Mouse (Mus musculus) mammary gland, adult 2 months (tissue): Measurements from ENCODE around the gene Tubb3. TPM values are rescaled to one million over a fixed set of nuclear protein-coding genes. Genes with fewer than 3 reads are reported as not detected.

Experiments used
- polyA plus RNA-seq: library from polyadenylated mRNA; depleted of rRNA; stranded (reverse); fragments of >200 nt; gene quantifications from 2 replicates; pipeline ENCODE4 v1.2.3, GENCODE M21; 2012; ENCODE audit warnings: low replicate concordance; rRNA removed

The Tubb3 gene
- polyA plus RNA-seq, result 1.5 TPM in 2 replicates

DNA sequence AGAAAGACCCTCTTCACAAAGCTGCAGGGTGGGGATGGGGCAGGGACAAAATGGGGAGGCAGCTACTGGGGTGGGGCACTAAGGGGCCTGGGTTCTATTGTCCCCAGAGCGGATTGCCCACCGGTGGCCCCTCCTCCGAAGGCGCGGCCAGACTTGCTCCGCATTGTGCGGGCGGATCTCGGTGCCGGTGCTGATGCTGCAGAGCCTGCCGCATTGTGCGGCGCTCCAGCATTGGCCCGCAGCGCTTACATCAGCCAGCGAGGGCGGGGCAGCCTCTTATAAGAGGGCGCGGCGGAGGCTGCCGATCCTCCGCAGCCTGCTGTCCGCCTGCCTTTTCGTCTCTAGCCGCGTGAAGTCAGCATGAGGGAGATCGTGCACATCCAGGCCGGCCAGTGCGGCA is at the start of gene Tubb3:
TSS of gene Tubb3 (plus strand) at position 179 of the 400 bp plus-strand sequence.

DNA sequence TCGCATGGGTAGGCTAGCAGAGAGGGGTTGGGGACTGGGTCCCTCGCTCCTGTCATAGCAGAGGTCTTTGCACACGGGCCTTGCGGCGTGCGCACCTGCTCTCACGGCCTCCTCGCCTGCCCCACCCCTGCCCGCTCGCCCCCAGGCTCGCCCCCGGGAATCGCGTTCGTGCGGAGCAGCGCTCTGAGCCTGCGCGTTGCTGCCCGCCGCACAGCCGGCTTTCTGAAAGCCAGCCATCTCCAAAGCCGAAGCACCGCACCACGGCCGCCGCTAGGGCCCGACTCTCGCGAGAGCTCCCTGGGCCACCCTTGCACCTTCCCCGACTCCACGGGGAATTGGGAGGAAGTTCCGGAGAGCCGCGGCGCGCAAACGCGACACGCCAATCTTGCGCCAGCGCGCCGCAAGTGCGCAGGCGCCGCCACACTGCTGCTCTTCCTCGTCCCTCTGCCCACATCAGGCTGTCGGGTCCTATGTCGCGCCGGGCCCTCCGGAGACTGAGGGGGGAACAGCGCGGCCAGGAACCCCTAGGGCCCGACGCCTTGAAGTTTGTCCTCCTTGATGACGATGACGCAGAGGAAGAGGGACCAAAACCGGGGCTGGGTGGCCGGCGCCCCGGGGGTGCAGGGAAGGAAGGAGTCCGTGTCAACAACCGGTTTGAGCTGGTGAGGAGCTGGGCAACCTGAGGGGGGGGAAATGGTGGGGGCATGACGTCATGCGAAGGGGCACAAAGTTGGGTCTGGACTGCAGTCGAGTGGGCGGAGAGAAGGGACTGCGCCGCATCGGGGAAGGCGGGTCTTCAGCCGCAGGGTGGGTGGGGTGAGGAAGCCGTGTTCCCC is 37.6 kb upstream of the Tubb3 start, which contains the start of gene Tcf25:
TSS of gene Tcf25 (plus strand) at position 351 of the 836 bp plus-strand sequence.

DNA sequence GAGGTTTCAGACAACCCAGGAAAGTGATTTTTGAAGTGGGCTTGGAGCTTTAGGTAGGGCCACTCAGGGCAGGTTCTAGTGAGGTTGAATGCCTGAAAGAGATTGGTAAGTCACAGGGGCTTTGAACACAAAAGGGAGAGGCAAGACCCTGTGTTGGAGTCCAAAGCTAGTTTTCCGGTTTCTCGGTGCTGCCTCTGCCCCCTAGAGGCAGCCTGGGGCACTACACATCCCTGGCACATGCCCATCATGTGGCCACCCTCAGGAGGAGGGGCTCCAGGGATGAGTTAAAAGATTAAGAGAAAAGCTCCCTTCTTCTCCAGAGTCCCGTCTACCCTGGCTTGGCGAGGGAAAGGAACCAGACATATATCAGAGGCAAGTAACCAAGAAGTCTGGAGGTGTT is 4.4 kb upstream of the Tubb3 start, which contains the start of gene Mc1r:
TSS of gene Mc1r (plus strand) at position 322 of the 400 bp plus-strand sequence.

DNA sequence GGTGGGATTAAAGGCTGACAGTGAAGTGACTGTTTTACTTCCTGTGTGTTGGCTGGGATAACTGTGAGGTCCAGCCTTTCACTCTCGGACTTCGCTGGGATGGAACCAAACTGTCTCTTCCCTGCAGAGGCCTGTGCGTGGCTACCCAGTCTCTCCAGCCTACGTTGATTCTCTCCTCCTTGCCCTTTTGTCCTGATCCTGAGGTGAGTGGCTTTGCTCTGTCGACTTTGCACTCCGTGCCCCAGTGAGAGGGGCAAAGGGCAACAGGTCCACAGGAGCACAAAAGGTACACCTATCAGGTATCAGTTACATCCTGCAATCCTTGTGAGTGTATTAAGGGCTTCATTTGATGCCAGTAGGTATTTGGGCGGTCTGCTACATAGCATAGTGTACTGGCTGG is 12.2 kb downstream of the Tubb3 start, which contains the start of gene Def8:
TSS of gene Def8 (plus strand) at position 87 of the 400 bp plus-strand sequence.

Other genes starting within 250 kb of the Tubb3 start
- gene Dpep1, start 225.2 kb upstream of the Tubb3 start, polyA plus RNA-seq, result 153 and 226 TPM in 2 replicates
- 101 and 105 TPM in 2 replicates for gene Chmp1a, start 198.7 kb upstream of the Tubb3 start, polyA plus RNA-seq
- gene Spata33, start 198.6 kb upstream of the Tubb3 start, polyA plus RNA-seq, result 0.73 and 1.2 TPM in 2 replicates
- 59.7 and 68.5 TPM in 2 replicates for gene Cdk10, start 186.6 kb upstream of the Tubb3 start, polyA plus RNA-seq
- gene Spata2l, start 175.2 kb upstream of the Tubb3 start, polyA plus RNA-seq, result 9.0 and 19.4 TPM in 2 replicates
- 29.7 and 44.2 TPM in 2 replicates for gene Zfp276, start 157.2 kb upstream of the Tubb3 start, polyA plus RNA-seq
- gene Vps9d1, start 157.1 kb upstream of the Tubb3 start, polyA plus RNA-seq, result 84.1 and 191 TPM in 2 replicates
- gene Fanca, start 92.8 kb upstream of the Tubb3 start, polyA plus RNA-seq, result 10.7 and 17.3 TPM in 2 replicates
- gene Spire2, start 78.7 kb upstream of the Tubb3 start, polyA plus RNA-seq, result 2.0 and 2.3 TPM in 2 replicates
- gene Tcf25, start 37.7 kb upstream of the Tubb3 start, polyA plus RNA-seq, result 170 and 237 TPM in 2 replicates
- not detected in 2 replicates for gene Mc1r, start 4.3 kb upstream of the Tubb3 start, polyA plus RNA-seq
- gene Def8, start 12.1 kb downstream of the Tubb3 start, polyA plus RNA-seq, result 29.8 and 38.0 TPM in 2 replicates
- gene Afg3l1, start 66.5 kb downstream of the Tubb3 start, polyA plus RNA-seq, result 17.3 and 27.8 TPM in 2 replicates
- 0.34 and 0.57 TPM in 2 replicates for gene Dbndd1, start 104.0 kb downstream of the Tubb3 start, polyA plus RNA-seq
- 4.8 and 6.8 TPM in 2 replicates for gene Gas8, start 107.4 kb downstream of the Tubb3 start, polyA plus RNA-seq
- 21.5 and 34.1 TPM in 2 replicates for gene Rhou, start 242.5 kb downstream of the Tubb3 start, polyA plus RNA-seq